Mouse (Mus musculus): ENCODE results near the gene Cep170. TPM values are rescaled to one million over a fixed set of nuclear protein-coding genes. Genes with fewer than 3 reads are reported as not detected.

Gene Cep170
- polyA plus RNA-seq, 1 experiment from 2014 or later: 141 TPM

- no peak overlapping the region for H3K4me3 ChIP-seq
- H3K27ac ChIP-seq (replicated peaks): no peak overlapping the region
- H3K36me3 ChIP-seq: 0 out of 2 replicates have a peak, but pooled peaks cover 4% of the 10 kb centered on the region
- WGBS: 83% methylated on average over 8 of the region's 8 CpGs
- H3K27me3 ChIP-seq: no peaks in the 10 kb centered on the region
- H3K4me2 ChIP-seq (replicated peaks): no peak overlapping the region
- ATAC-seq (replicated peaks): no peak
- no peaks in the 10 kb centered on the region for H3K4me1 ChIP-seq
- no peak overlapping the region for H3K9ac ChIP-seq (replicated peaks)
- H3K9me3 ChIP-seq: no peaks in the 10 kb centered on the region
These were observed 89.8 kb downstream of the Cep170 start for GRCm38 (mm10) chr1:176723858-176724713.

DNA sequence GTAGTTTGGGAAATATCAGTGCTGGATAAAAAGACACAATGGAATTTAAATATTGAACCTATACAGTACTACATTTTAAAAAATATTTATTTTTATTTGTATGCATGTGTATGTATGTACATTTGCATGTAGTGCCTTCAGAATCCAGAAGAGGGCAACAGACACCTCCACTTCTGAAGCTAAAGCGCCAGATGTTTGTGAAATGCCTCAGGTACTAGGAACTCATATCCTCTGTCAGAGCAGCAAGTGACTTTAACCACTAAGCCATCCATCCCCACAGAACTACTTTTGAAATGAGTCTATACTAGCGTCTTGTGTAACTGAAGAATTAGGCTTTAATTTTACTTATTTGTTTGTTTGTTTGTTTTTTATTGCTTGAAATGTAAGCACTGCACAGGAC is 101.4 kb downstream of the Cep170 start:
- Histone ChIP-seq H3K4me2 (replicated peaks) (no peak overlapping the region), H3K27me3 (no peaks in the 10 kb centered on the region), H3K27ac (replicated peaks) (no peak overlapping the region), H3K4me3 (no peak overlapping the region), H3K4me1 (no peaks in the 10 kb centered on the region), H3K9ac (replicated peaks) (no peak overlapping the region), H3K36me3 (no peaks in the 10 kb centered on the region), H3K9me3 (no peaks in the 10 kb centered on the region)
- WGBS: 54% methylated on average over 2 of the region's 2 CpGs
- ATAC-seq (replicated peaks): no peak

DNA sequence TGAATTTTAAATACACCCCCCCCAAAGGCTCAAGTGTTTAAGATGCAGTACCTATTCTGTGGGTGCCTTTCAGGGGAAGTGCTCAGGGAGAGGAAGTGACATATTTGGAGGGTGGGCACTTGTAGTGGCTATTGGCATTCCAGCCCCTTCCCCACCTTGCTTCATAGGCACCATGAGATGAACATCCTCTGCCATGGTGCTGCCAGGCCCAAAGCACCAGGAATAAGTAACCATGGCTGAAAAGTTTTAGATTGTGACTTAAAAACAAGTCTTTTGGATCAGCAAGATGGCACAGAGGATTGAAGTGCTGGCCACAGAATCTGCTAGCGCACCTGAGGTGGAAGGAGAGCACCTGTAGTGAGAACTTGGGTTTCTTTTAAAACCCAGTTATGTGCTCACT is 113.6 kb downstream of the Cep170 start:
- ATAC-seq (replicated peaks): no peak
- WGBS: 96% methylated on average over 1 of the region's 1 CpGs
- Histone ChIP-seq H3K4me1 (no peaks in the 10 kb centered on the region), H3K4me3 (no peak overlapping the region), H3K27me3 (no peaks in the 10 kb centered on the region), H3K4me2 (replicated peaks) (no peak overlapping the region), H3K36me3 (no peaks in the 10 kb centered on the region), H3K9ac (replicated peaks) (no peak overlapping the region), H3K27ac (replicated peaks) (no peak overlapping the region), H3K9me3 (no peaks in the 10 kb centered on the region)

DNA sequence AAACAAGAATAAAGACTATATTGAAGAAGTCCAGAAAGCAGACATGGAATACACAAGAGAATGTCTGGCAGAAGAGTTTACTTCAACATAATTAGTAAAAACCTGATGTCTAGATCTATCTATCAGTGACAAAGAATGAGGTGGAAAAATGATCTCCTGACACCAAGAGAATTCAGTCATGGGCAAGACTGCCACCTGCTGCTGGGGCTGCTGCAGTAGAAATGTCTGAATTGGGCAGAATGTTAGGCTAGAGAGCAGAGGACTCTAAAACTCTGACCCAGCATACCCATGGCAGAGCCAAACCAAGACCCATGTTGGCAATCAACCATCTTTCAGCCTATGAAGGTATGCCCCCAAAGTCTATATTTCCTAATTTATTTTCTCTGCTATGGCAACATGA is 114.1 kb downstream of the Cep170 start:
- Histone ChIP-seq H3K36me3 (no peaks in the 10 kb centered on the region), H3K27me3 (no peaks in the 10 kb centered on the region), H3K4me1 (no peaks in the 10 kb centered on the region), H3K27ac (replicated peaks) (no peak overlapping the region), H3K4me2 (replicated peaks) (no peak overlapping the region), H3K9ac (replicated peaks) (no peak overlapping the region), H3K9me3 (no peaks in the 10 kb centered on the region), H3K4me3 (no peak overlapping the region)
- no peak for ATAC-seq (replicated peaks)

DNA sequence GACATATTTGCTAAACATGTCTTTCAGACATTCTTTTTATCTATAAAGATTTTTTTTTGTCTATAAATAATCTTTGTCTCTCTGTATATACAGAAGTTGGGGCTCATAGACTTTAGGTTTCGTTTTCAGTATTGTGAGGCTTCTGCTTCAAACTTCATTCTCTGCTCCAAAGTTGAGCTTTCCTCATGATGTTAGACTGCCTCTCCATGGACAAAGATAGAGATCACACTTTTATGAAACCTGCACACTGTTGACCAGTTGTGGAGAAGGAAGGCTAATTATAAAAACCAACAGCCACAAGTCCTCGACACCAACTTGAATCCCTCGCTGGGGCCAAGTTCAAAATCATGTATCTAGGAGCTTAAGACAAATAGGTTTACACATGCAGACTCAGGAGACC is 115.2 kb downstream of the Cep170 start:
- Histone ChIP-seq H3K9me3 (no peaks in the 10 kb centered on the region), H3K4me3 (no peak overlapping the region), H3K4me1 (no peaks in the 10 kb centered on the region), H3K27me3 (no peaks in the 10 kb centered on the region), H3K9ac (replicated peaks) (no peak overlapping the region), H3K4me2 (replicated peaks) (no peak overlapping the region), H3K27ac (replicated peaks) (no peak overlapping the region), H3K36me3 (no peaks in the 10 kb centered on the region)
- 0 out of 2 replicates have a peak, but pooled peaks have one; percentile 38 for ATAC-seq (replicated peaks)
- 69% methylated on average over 3 of the region's 3 CpGs for WGBS

GRCm38 (mm10) chr1:176697091-176697490 is 116.8 kb downstream of the Cep170 start:
- H3K36me3 ChIP-seq: no peaks in the 10 kb centered on the region
- 18% methylated on average over 7 of the region's 7 CpGs for WGBS
- H3K4me2 ChIP-seq (replicated peaks): no peak overlapping the region
- ATAC-seq (replicated peaks): no peak
- no peak overlapping the region for H3K9ac ChIP-seq (replicated peaks)
- no peak overlapping the region for H3K4me3 ChIP-seq
- H3K4me1 ChIP-seq: no peaks in the 10 kb centered on the region
- H3K27ac ChIP-seq (replicated peaks): no peak overlapping the region
- H3K9me3 ChIP-seq: no peaks in the 10 kb centered on the region
- H3K27me3 ChIP-seq: no peaks in the 10 kb centered on the region

GRCm38 (mm10) chr1:176691101-176691500 is 122.8 kb downstream of the Cep170 start:
- no peak for ATAC-seq (replicated peaks)
- Histone ChIP-seq H3K27me3 (no peaks in the 10 kb centered on the region), H3K4me2 (replicated peaks) (no peak overlapping the region), H3K9me3 (no peaks in the 10 kb centered on the region), H3K27ac (replicated peaks) (no peak overlapping the region), H3K36me3 (no peaks in the 10 kb centered on the region), H3K4me1 (no peaks in the 10 kb centered on the region), H3K4me3 (no peak overlapping the region), H3K9ac (replicated peaks) (no peak overlapping the region)
- 96% methylated on average over 11 of the region's 11 CpGs for WGBS

GRCm38 (mm10) chr1:176688251-176688880 is 125.5 kb downstream of the Cep170 start:
- 88% methylated on average over 6 of the region's 6 CpGs for WGBS
- H3K27ac ChIP-seq (replicated peaks): no peak overlapping the region
- no peak overlapping the region for H3K4me3 ChIP-seq
- no peak overlapping the region for H3K9ac ChIP-seq (replicated peaks)
- no peaks in the 10 kb centered on the region for H3K9me3 ChIP-seq
- no peak overlapping the region for H3K4me2 ChIP-seq (replicated peaks)
- H3K4me1 ChIP-seq: no peaks in the 10 kb centered on the region
- ATAC-seq (replicated peaks): no peak
- no peaks in the 10 kb centered on the region for H3K36me3 ChIP-seq
- H3K27me3 ChIP-seq: no peaks in the 10 kb centered on the region

MicroRNAs encoded within 50 kb of the gene (microRNA counts, 519-probe panel; counts per million panel counts)
- microRNA mmu-miR-350: 3,520 counts per million, percentile 85 among the panel's probes with 10 or more counts

Small RNA genes lying within 50 kb of the gene (microRNA-seq; reads per million reads assigned to microRNA genes)
- 897 reads per million, percentile 79 among the genes with 10 or more reads in this experiment for gene Mir350

Other genes starting within 250 kb of the Cep170 start
- gene Sdccag8, start 593 bp upstream of the Cep170 start, polyA plus RNA-seq (2015; fragmentation: Nextera tagmentation; extraction: Ambion mirVana): 33.8 and 33.9 TPM in 2 replicates

Data from forebrain, embryonic 15.5 days (tissue).